Mouse (Mus musculus): ENCODE results near the gene Polr2i. TPM values are rescaled to one million over a fixed set of nuclear protein-coding genes. Genes with fewer than 3 reads are reported as not detected.
"Not testable (repeated sequence)": the region's sequence is repeated elsewhere in the genome, so short reads cannot be mapped to it uniquely, and the experiment has no call there.

Gene Polr2i
- total RNA-seq (2021), result 10 to 100 TPM; 91.6 to 94.0 TPM
- long read RNA-seq, experiment 1, transcript Polr2i-201 (6 exons, 819 nt), result major isoform, 21 of 33 reads
- long read RNA-seq, experiment 1, transcript Polr2i-202 (5 exons, 508 nt), result minor isoform, 5 of 33 reads
- long read RNA-seq, experiment 1, partial matches to known transcripts, result 4 of 33 reads
- long read RNA-seq, experiment 1, other reads (novel, unspliced or antisense), result 1 of 33 reads
- long read RNA-seq, experiment 2, transcript Polr2i-201 (6 exons, 819 nt), result major isoform, 11 of 19 reads
- long read RNA-seq, experiment 2, partial matches to known transcripts, result 2 of 19 reads
- long read RNA-seq, experiment 2, other reads (novel, unspliced or antisense), result 0 of 19 reads

DNA sequence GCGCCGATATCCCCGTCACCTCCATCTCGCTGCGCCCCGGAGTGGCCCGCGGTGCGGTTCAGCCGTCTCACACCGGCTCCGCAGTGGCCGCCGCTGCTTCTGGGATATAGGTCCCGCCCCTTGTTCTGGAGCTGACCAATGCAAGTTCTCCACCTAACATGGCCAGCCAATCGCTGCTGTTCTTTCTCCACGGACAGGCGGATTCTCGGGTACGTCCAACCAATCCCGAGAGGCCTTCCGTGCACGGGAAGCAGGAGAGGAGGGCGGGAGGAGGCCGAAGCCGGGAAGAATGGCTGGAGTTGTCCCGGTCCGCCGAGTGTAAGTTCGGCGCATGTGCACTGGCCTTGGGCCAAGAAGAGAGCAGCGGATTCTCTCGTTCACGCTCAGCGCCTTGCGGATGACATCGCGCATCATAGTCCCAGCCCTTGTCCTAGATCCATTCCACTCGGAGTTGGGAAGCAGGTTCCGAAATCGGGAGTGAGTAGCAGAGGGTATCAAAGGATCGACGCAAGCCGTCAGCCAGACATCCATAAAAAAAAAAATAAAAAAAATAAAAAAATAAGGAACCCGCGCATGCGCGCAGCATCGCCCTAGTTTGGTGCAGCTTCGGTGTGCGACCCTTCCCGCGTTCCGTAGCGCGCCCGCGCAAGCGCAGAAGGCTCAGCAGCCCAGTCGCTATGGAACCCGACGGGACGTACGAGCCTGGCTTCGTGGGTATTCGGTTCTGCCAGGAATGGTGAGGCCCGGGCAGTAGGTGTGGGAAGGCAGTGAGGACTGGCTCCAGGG is at the start of gene Polr2i, which contains the start of gene Tbcb:
TSS of gene Polr2i (plus strand) at position 280 of the 786 bp plus-strand sequence.
TSS of gene Tbcb (minus strand) at position 604 of the 786 bp plus-strand sequence.
- DNase-seq (ENCODE audit: low spot score in 2 of 2), result peak; percentile 96 to 98

- DNase-seq (ENCODE audit: low spot score in 2 of 2), result not testable (repeated sequence)
Measured at GRCm38 (mm10) chr7:30183189-30183588, 48.6 kb upstream of the Polr2i start.

DNA sequence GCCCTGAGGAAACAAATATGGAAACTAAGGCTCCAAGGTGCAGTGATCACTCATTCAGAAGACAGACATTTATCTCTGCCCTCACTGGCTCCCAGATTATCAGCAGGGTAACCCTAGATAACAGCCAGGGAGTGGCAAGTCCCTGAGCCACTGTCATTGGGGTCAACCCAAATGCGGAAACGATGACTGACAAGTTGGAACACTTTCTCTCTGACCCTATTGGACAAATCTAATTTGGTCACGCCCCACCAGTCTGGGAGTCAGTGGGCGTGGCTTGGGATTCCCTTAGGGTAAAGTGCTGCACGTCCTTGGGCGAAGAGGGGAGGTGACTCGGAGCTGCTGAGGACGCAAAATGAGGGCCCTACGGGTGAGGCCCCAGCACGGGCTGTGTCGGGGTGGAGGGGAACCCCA is 47.9 kb upstream of the Polr2i start, which contains the start of gene Cox7a1:
TSS of gene Cox7a1 (plus strand) at position 266 of the 411 bp plus-strand sequence.
- peak in 1 of 2 experiments; percentile 83 for DNase-seq (ENCODE audit: low spot score in 2 of 2)

GRCm38 (mm10) chr7:30184641-30185348 is 47.0 kb upstream of the Polr2i start:
- no peak for DNase-seq (ENCODE audit: low spot score in 2 of 2)

DNA sequence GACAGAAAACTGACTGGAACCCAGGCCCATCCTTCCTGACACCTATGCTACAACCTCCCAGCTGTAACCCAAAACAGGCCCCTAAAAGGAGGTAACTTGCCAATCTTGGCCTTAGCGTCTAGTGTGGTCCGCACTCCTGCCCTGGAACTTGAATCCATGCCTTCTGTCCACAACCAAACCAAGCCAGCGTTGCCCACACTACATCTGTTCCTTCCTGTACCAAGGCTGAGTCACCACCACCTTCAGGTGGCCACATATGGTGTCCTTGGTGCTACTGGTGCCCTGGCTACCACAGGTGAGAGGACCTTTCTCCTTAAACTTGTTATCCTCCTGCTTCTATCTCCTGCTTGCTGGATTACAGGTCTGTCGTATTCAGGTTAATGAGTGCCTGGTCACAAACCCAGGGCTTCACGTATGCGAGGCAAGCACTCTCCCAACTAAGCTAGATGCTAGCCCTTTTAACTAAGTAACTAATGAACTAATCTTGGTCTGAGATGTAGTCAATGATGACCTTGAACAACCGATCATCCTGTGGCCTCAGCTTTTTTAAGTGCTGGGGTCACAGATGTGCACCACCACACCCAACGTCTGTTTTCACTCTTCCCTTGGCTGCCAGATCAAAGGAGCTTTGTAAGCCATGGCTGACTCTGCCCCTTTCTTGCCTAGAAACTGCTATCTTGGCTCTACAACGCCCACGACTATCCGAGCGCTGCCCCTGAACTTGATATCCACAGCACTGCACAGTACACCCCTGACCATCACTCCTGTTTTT is 43.2 kb upstream of the Polr2i start:
- no peak for DNase-seq (ENCODE audit: low spot score in 2 of 2)

DNA sequence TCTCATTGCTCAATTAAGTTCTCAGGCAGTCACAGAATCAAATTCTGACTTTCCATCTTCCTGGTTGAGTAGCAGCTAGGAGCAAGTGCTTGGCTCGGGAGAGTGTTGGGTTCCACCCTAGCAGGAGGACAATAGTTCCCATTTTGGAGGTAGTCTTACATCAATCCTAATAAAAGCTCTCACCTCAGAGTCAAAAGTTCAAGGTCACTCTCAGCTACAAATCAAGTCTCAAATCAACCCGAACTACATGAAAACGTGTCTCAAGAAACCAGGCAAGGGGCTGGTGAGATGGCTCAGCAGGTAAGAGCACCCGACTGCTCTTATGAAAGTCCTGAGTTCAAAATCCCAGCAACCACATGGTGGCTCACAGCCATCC is 42.6 kb upstream of the Polr2i start:
- DNase-seq (ENCODE audit: low spot score in 2 of 2), result no peak

DNA sequence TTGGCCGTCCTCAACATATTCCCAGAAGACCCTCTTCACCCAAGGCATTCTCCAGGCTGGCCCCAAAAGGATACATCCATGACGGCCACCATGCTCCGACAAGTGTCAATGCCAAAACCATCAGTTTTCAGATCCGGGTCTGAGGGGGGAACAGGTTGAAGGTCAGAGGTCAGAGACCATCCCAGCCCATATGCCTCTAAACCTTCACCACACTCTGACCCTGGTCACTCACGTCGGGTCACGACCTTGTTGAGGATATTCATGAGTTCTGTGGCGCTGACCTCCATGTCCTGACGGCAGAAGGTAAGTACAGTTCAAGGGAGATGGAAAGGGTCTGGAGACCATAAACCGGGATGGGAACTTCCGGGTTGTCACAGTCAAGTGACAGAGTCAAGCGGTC is 39.7 kb upstream of the Polr2i start:
- no peak for DNase-seq (ENCODE audit: low spot score in 2 of 2)

DNA sequence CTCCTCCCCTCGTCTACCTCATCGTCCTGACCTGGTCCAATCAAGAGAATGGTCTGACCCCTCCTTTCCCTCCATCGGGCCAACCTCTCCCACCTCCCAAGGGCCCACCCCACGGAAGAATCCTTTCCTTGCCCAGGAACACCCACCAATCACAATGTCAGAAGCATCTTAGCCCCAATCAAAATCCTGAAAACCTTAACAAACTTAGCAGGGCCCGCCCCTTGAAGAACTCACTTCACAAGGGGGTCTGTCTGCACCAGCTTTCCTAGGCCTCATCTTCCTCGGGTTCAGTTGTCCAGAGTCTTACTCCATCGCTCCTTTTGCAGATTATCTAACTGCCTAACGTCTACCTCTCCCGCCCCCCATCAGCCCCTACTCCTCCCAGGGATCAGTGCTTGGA is 38.7 kb upstream of the Polr2i start:
- no peak for DNase-seq (ENCODE audit: low spot score in 2 of 2)

DNA sequence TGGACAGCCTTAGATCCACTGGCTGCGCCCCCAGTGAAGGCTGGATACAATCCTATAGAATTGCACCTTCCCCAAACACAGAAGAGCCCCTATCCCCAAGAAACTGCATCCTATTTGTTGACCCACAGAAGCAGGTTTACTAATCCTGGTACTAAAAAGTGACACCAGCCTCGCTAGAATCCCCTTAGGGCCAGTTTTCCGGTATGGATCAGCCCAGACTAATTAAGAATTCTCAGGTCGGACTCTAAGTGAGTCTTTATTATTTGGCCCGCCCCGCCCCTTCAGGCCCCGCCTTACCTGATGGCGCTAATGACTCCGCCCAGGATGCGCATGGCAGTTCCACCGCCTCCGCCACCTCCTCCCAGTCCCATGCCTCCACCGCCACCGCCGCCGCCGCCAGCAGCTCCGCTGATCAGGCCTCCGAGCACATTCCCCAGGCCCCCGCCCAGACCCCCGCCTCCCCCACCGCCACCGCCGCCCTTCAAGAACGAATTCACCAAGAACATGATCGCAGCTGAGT is 38.1 kb upstream of the Polr2i start:
- DNase-seq (ENCODE audit: low spot score in 2 of 2), result peak in 1 of 2 experiments; percentile 73

GRCm38 (mm10) chr7:30194101-30194831 is 37.5 kb upstream of the Polr2i start:
- DNase-seq (ENCODE audit: low spot score in 2 of 2), result peak in 1 of 2 experiments; percentile 63

- peak; percentile 94 to 98 for DNase-seq (ENCODE audit: low spot score in 2 of 2)
Measured at GRCm38 (mm10) chr7:30194884-30195283, 36.9 kb upstream of the Polr2i start.

DNA sequence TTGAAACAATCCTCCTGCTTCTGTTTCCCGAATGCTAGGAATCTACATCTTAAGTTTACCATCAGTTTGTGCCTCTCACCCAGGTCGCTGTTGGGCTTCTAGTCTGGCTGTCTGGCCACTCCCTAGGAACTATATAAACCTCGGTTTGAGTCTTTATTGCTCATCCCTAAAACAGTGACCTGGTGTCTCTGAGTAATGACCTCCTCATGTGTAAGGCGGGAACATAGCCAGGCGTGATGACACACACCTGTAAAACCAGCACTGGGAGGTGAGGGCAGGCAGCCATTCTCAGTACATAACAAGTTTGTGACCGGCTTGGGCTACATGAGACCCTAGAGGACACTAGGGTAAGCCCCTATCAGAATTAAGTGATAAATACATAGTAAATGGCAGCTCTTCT is 36.3 kb upstream of the Polr2i start:
- DNase-seq (ENCODE audit: low spot score in 2 of 2), result no peak

- no peak for DNase-seq (ENCODE audit: low spot score in 2 of 2)
Measured at GRCm38 (mm10) chr7:30196171-30196570, 35.6 kb upstream of the Polr2i start.

- DNase-seq (ENCODE audit: low spot score in 2 of 2), result no peak
Measured at GRCm38 (mm10) chr7:30197592-30198129, 34.1 kb upstream of the Polr2i start.

DNA sequence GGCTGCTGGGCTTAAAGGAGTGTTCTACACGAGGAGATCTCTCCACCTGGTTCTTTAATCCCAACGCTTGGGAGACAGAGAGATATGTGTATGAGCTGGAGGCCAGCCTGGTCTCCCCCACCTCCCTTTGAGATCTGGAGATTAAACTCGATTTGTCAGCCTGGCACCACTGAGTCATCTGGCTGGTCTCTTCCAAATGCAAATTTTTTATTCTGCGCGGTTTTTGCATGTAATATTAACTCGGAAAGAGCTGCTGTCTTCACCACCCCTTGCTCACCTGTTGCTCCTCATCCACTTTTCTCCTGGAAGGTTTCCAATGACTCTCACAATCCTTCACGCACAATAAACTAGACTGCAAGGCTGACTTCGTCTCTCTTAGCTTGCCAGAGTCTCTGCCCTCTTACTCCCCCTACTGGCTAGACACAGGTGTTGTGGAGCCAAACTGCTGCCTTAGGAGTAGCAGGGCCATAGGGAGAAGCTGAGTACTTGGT is 33.2 kb upstream of the Polr2i start, which contains the start of gene Capns1:
TSS of gene Capns1 (minus strand) at position 331 of the 491 bp plus-strand sequence.
- peak in 1 of 2 experiments; percentile 46 for DNase-seq (ENCODE audit: low spot score in 2 of 2)

DNA sequence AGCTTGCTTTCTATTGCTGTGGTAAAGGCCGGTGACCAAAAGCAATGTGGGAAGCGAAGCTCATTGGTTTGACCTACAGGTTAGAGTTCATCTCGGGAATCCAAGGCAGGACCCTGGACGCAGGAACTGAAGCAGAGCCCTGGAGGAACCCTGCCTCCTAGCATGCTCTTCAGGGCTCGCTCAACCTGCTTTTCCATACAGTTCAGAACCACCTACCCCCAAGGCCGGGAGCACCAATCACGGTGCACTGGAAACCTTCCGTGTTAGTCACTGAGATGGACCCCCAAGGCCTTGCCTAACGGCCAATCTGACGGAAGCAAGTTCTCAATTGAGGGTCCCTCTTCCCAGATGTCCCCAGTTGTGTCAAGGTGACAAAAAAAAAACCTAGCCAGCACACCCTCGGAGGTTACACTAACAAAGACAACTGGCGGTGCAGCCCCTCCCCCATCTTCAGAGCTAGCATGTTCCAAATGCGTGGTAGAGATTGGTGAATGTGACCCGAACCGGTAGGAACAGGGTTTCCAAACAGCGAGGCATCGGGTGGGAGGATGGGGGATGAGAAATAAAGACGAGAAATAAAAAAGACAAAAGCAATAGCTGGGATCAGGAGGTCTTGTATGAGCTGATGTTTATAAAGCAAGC is 32.1 kb upstream of the Polr2i start:
- DNase-seq (ENCODE audit: low spot score in 2 of 2), result peak in 1 of 2 experiments; percentile 6

GRCm38 (mm10) chr7:30200200-30200599 is 31.5 kb upstream of the Polr2i start:
- peak in 1 of 2 experiments; percentile 7 for DNase-seq (ENCODE audit: low spot score in 2 of 2)

- not testable (repeated sequence) for DNase-seq (ENCODE audit: low spot score in 2 of 2)
Measured at GRCm38 (mm10) chr7:30200661-30201060, 31.1 kb upstream of the Polr2i start.

Measured in gastrocnemius, postnatal 4 days (tissue).